Mouse (Mus musculus) testis, adult 2 months (tissue): ENCODE measurements at regions not wholly inside any gene's neighbourhood (a gene's known extent, or its start where the extent isn't known, plus 50 kb on each side); places are given as distances from the start of the nearest gene placed in this dataset.

Experiments used
- CTCF ChIP-seq: fragments of 200-500 bp; IDR thresholded peaks from 2 replicates; pipeline ENCODE4 v1.5.1; 2012; ENCODE audit warnings: low read depth, mild to moderate bottlenecking, inconsistent platforms, low read length, moderate library complexity; ENCODE audit not compliant: control insufficient read depth, insufficient read depth, insufficient replicate concordance
- POLR2A ChIP-seq: fragments of 200-500 bp; IDR thresholded peaks from 2 replicates; pipeline ENCODE4 v1.6.1; 2012; ENCODE audit warnings: low read depth, mild to moderate bottlenecking, inconsistent platforms, low read length, moderate library complexity; ENCODE audit not compliant: control insufficient read depth

DNA sequence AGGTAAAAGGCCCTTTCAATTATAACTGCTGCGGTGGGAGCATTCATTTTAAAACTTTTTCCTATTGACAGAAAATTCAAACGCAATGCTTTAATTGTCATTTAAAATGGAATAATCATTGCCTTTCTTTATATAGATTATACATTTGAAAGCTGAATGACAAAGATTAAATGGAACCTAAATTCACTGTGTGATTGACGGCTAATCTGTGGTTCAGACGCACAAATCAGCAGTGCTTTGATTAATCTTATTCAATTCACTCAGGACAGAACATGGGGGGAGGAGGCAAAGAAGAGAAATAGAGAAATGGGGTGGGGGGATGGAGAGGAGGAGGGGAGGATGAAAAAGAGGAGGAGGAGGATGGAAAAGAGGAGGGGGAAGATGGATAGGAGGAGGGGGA, 294.5 kb upstream of the Tram1l1 start:
- TF ChIP-seq POLR2A (no peak), CTCF (no peak)
